Mouse (Mus musculus): ENCODE results near the gene Barx2. TPM values are rescaled to one million over a fixed set of nuclear protein-coding genes. Genes with fewer than 3 reads are reported as not detected.

The Barx2 gene
- total RNA-seq, 2 experiments from 2014 or later: not detected

GRCm38 (mm10) chr9:31894775-31895320, 18.4 kb downstream of the Barx2 start:
- ATAC-seq (ENCODE audit: poor library complexity, severe bottlenecking): no peak

GRCm38 (mm10) chr9:31888333-31888732, 24.9 kb downstream of the Barx2 start:
- no peak for ATAC-seq (ENCODE audit: poor library complexity, severe bottlenecking)

GRCm38 (mm10) chr9:31886258-31886657, 27.0 kb downstream of the Barx2 start:
- no peak for ATAC-seq (ENCODE audit: poor library complexity, severe bottlenecking)

DNA sequence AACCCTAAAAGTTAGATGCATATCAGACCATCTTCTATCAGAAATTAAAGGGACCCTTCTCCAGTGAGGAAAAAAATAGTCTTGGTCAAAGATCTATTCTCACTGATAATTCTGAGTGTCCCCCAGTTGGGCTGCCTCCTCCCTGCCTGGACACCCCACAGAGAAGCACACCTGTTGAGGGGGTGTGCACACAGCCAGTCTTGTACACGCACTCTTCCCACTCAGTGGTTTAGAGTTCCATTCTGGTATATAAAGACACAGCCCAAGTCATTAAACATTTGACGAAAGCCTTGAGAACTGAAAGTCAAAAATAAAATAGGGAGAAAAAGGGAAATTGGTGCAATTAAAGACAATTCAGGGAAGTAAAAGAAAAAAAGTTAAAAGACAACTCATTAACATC, 30.9 kb downstream of the Barx2 start:
- no peak for ATAC-seq (ENCODE audit: poor library complexity, severe bottlenecking)

DNA sequence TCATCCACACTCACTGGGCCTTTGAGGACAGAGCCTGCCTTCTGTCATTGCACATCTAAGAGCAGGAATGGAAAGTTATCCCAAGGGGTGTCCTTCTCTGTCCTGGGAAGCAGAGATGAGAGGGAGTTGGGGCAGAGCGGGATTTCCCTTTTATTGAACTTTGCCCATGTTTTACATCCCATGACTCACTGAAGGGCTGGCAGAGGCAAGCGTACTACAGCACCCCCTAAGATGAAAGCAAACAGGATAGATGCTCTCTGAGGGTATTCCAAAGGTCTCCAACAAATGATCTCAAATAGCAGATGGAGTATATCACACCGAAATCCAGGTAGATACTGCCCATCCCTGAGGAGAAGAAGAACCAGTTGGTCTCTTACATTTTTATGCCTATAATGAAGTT, 37.7 kb downstream of the Barx2 start:
- no peak for ATAC-seq (ENCODE audit: poor library complexity, severe bottlenecking)

GRCm38 (mm10) chr9:31874236-31874635, 39.0 kb downstream of the Barx2 start:
- no peak for ATAC-seq (ENCODE audit: poor library complexity, severe bottlenecking)

GRCm38 (mm10) chr9:31871410-31871809, 41.9 kb downstream of the Barx2 start:
- ATAC-seq (ENCODE audit: poor library complexity, severe bottlenecking): no peak

- no peak for ATAC-seq (ENCODE audit: poor library complexity, severe bottlenecking)
Observed at GRCm38 (mm10) chr9:31868823-31869460, 44.3 kb downstream of the Barx2 start.

GRCm38 (mm10) chr9:31863830-31864229, 49.4 kb downstream of the Barx2 start:
- ATAC-seq (ENCODE audit: poor library complexity, severe bottlenecking): no peak

- ATAC-seq (ENCODE audit: poor library complexity, severe bottlenecking): no peak
Observed at GRCm38 (mm10) chr9:31859446-31859845, 53.8 kb downstream of the Barx2 start.

- ATAC-seq (ENCODE audit: poor library complexity, severe bottlenecking): no peak
Observed at GRCm38 (mm10) chr9:31858720-31859340, 54.4 kb downstream of the Barx2 start.

GRCm38 (mm10) chr9:31857512-31857911, 55.8 kb downstream of the Barx2 start:
- ATAC-seq (ENCODE audit: poor library complexity, severe bottlenecking): no peak

GRCm38 (mm10) chr9:31856437-31856836, 56.8 kb downstream of the Barx2 start:
- ATAC-seq (ENCODE audit: poor library complexity, severe bottlenecking): no peak

GRCm38 (mm10) chr9:31855668-31856067, 57.6 kb downstream of the Barx2 start:
- ATAC-seq (ENCODE audit: poor library complexity, severe bottlenecking): no peak

- ATAC-seq (ENCODE audit: poor library complexity, severe bottlenecking): no peak
Observed at GRCm38 (mm10) chr9:31851710-31852109, 61.6 kb downstream of the Barx2 start.

- ATAC-seq (ENCODE audit: poor library complexity, severe bottlenecking): no peak
Observed at GRCm38 (mm10) chr9:31850706-31851105, 62.6 kb downstream of the Barx2 start.

DNA sequence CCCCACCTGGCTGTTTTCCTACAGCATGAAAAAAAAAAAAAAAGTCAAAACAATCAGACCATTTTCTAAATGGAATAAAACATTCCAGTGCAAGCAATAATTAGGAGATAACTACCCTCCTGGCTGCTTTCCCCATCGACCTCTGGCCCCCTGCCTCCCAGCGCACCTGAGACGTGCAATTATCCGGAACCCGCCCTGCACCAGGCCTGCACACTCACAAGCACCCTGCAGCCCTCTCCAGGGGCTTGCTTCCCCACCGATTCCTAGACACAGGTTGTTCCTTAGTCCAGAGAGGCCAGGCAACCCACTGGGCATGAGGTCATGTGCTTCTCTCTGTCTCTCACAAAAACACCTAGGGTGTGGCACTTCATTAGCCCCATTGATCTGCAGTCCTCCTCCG, 63.9 kb downstream of the Barx2 start:
- ATAC-seq (ENCODE audit: poor library complexity, severe bottlenecking): no peak

- ATAC-seq (ENCODE audit: poor library complexity, severe bottlenecking): no peak
Observed at GRCm38 (mm10) chr9:31844614-31845013, 68.6 kb downstream of the Barx2 start.

GRCm38 (mm10) chr9:31841108-31841815, 72.0 kb downstream of the Barx2 start:
- peak; percentile 51; the same call in 1 of the 2 replicates for ATAC-seq (ENCODE audit: poor library complexity, severe bottlenecking)

GRCm38 (mm10) chr9:31840571-31840970, 72.7 kb downstream of the Barx2 start:
- ATAC-seq (ENCODE audit: poor library complexity, severe bottlenecking): no peak

DNA sequence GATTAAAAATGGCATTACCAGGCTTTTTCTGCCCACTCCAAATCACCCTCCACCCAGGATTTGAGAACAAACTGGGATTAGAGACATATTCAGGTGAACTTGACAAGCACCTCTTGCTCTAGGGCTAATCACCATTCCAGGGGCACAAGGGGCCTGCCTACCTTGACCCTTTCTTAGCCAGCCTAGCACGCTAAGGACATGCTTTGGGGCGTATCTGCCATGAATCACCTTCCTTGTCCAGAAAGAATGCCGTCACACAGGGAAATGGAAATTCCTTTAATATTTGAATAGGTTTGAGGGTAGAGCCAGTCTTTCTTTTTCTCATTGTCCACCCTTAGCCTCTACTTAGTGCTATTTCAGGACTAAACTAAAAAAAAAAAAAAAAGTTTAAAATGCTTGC, 73.2 kb downstream of the Barx2 start:
- ATAC-seq (ENCODE audit: poor library complexity, severe bottlenecking): no peak

Measured in megakaryocyte, adult 5-6 weeks (primary cell).